Mouse (Mus musculus) kidney, postnatal 25 days (tissue): ENCODE measurements at regions not wholly inside any gene's neighbourhood (a gene's known extent, or its start where the extent isn't known, plus 50 kb on each side); places are given as distances from the start of the nearest gene placed in this dataset.

ENCODE experiments used
- DNase-seq, 2 experiments: peaks; one replicate each; pipeline ENCODE4 v3.0.0; 2021; ENCODE audit warnings: mixed read lengths in 2 of 2

GRCm38 (mm10) chr3:56302346-56303185 lies 119.1 kb upstream of the Nbea start:
- no peak for DNase-seq

- DNase-seq, result no peak
These were observed 117.3 kb upstream of the Nbea start for GRCm38 (mm10) chr3:56300769-56301168.

- no peak for DNase-seq
These were observed 112.1 kb upstream of the Nbea start for GRCm38 (mm10) chr3:56295578-56295977.

- DNase-seq, result no peak
These were observed 98.0 kb upstream of the Nbea start for GRCm38 (mm10) chr3:56281507-56281906.

- DNase-seq, result no peak
These were observed 96.9 kb upstream of the Nbea start for GRCm38 (mm10) chr3:56280330-56280957.

- DNase-seq, result no peak
These were observed 89.1 kb upstream of the Nbea start for GRCm38 (mm10) chr3:56272587-56272986.

GRCm38 (mm10) chr3:56270241-56270830 lies 86.8 kb upstream of the Nbea start:
- peak; percentile 2 to 39 for DNase-seq

GRCm38 (mm10) chr3:56261800-56262561 lies 78.5 kb upstream of the Nbea start:
- DNase-seq, result no peak

GRCm38 (mm10) chr3:56256271-56256670 lies 72.8 kb upstream of the Nbea start:
- no peak for DNase-seq

- no peak for DNase-seq
These were observed 60.9 kb upstream of the Nbea start for GRCm38 (mm10) chr3:56244370-56244769.

- no peak for DNase-seq
These were observed 54.7 kb upstream of the Nbea start for GRCm38 (mm10) chr3:56238228-56238627.

- DNase-seq, result no peak
These were observed 52.7 kb upstream of the Nbea start for GRCm38 (mm10) chr3:56236163-56236562.
